Mouse (Mus musculus) CH12.LX (cell line): ENCODE measurements at regions not wholly inside any gene's neighbourhood (a gene's known extent, or its start where the extent isn't known, plus 50 kb on each side); places are given as distances from the start of the nearest gene placed in this dataset.

Experiments
- DNase-seq: peaks from one replicate; pipeline ENCODE4 v3.0.0-alpha.2; 2013; ENCODE audit errors: extremely low read depth
- H3K27ac ChIP-seq: 2 replicates; pipeline ENCODE4 v1.5.1; 2012; ENCODE audit warnings: low read depth, mild to moderate bottlenecking, control low read depth, moderate library complexity; ENCODE audit not compliant: insufficient read depth
- H3K27me3 ChIP-seq: replicated peaks from 2 replicates; pipeline ENCODE3; 2012; ENCODE audit warnings: inconsistent platforms
- H3K36me3 ChIP-seq, 2 experiments: replicated peaks in 1 of 2; 2 replicates each; pipeline versions ENCODE3 to v1.6.1; 2012; ENCODE audit warnings: inconsistent platforms in 1 of 2, low read length in 1 of 2, mild to moderate bottlenecking in 1 of 2, mixed read lengths in 1 of 2, moderate library complexity in 1 of 2; ENCODE audit not compliant: control insufficient read depth in 1 of 2, insufficient read depth in 1 of 2
- H3K4me1 ChIP-seq, 2 experiments: 2 replicates each; pipeline ENCODE4 v1.6.1; 2012; ENCODE audit warnings: inconsistent platforms in 1 of 2, moderate library complexity in 1 of 2; ENCODE audit not compliant: insufficient read depth in 2 of 2, control insufficient read depth in 1 of 2
- H3K4me2 ChIP-seq: 2 replicates; pipeline ENCODE4 v1.6.1; 2012; ENCODE audit warnings: low read depth, mild to moderate bottlenecking, control low read depth; ENCODE audit not compliant: poor library complexity, insufficient read depth, severe bottlenecking
- H3K4me3 ChIP-seq, 3 experiments: fragments of 150-350 bp in 1 of 3; sonication (generic) in 1 of 3; replicated peaks in 1 of 3; 2 replicates each; pipeline versions ENCODE3 to v1.5.1; 2011 to 2012; ENCODE audit warnings: low read depth in 2 of 3, low read length in 2 of 3, mild to moderate bottlenecking in 2 of 3, moderate library complexity in 2 of 3, control low read depth in 1 of 3, improper control_type of control experiment in 1 of 3, inconsistent platforms in 1 of 3, mixed read lengths in 1 of 3; ENCODE audit not compliant: poor library complexity in 1 of 3
- H3K79me2 ChIP-seq: replicated peaks from 2 replicates; pipeline ENCODE4 v1.6.1; 2012; ENCODE audit warnings: mild to moderate bottlenecking, moderate library complexity; ENCODE audit not compliant: control insufficient read depth, poor library complexity, insufficient read depth, severe bottlenecking; ENCODE audit errors: extremely low read depth
- H3K9ac ChIP-seq: 2 replicates; pipeline ENCODE4 v1.6.1; 2012; ENCODE audit warnings: low read depth, mild to moderate bottlenecking, control low read depth, moderate library complexity; ENCODE audit not compliant: insufficient read depth
- H3K9me3 ChIP-seq: replicated peaks from 2 replicates; pipeline ENCODE3; 2012; ENCODE audit warnings: low read length, inconsistent platforms, mixed read lengths
- CHD2 ChIP-seq: IDR thresholded peaks from 2 replicates; pipeline ENCODE4 v1.6.1; 2011; ENCODE audit warnings: low read length, improper control_type of control experiment
- CTCF ChIP-seq, 2 experiments: IDR thresholded peaks in 1 of 2; conservative IDR thresholded peaks in 1 of 2; 2 replicates each; pipeline ENCODE4 v1.5.1; 2011 to 2012; ENCODE audit warnings: low read depth in 2 of 2, low read length in 2 of 2, improper control_type of control experiment in 1 of 2, inconsistent platforms in 1 of 2, mild to moderate bottlenecking in 1 of 2, moderate library complexity in 1 of 2
- E2F4 ChIP-seq: IDR thresholded peaks from 2 replicates; pipeline ENCODE4 v1.6.1; 2011; ENCODE audit warnings: low read depth, low read length, improper control_type of control experiment; ENCODE audit not compliant: insufficient replicate concordance
- ELF1 ChIP-seq: IDR thresholded peaks from 2 replicates; pipeline ENCODE4 v1.6.1; 2014; ENCODE audit warnings: low read depth, mild to moderate bottlenecking, inconsistent platforms, low read length, improper control_type of control experiment
- EP300 ChIP-seq: IDR thresholded peaks from 2 replicates; pipeline ENCODE4 v1.6.1; 2011; ENCODE audit warnings: low read length, improper control_type of control experiment
- ETS1 ChIP-seq: conservative IDR thresholded peaks from 2 replicates; pipeline ENCODE4 v1.6.1; 2012; ENCODE audit warnings: low read depth, mild to moderate bottlenecking, inconsistent platforms, low read length, improper control_type of control experiment, moderate library complexity
- IRF4 ChIP-seq: IDR thresholded peaks from 2 replicates; pipeline ENCODE4 v1.6.1; 2014; ENCODE audit warnings: low read depth, mild to moderate bottlenecking, inconsistent platforms, low read length, improper control_type of control experiment
- JUN ChIP-seq: IDR thresholded peaks from 2 replicates; pipeline ENCODE4 v1.6.1; 2011; ENCODE audit warnings: low read depth, mild to moderate bottlenecking, low read length, improper control_type of control experiment, moderate library complexity; ENCODE audit not compliant: insufficient read depth
- JUND ChIP-seq: conservative IDR thresholded peaks from 2 replicates; pipeline ENCODE4 v1.6.1; 2011; ENCODE audit warnings: low read depth, low read length, improper control_type of control experiment
- MAFK ChIP-seq: IDR thresholded peaks from 2 replicates; pipeline ENCODE4 v1.6.1; 2011; ENCODE audit warnings: low read length, improper control_type of control experiment; ENCODE audit not compliant: insufficient replicate concordance
- MAX ChIP-seq: IDR thresholded peaks from 2 replicates; pipeline ENCODE4 v1.6.1; 2011; ENCODE audit warnings: low read length, improper control_type of control experiment
- MAZ ChIP-seq: IDR thresholded peaks from 2 replicates; pipeline ENCODE4 v1.6.1; 2012; ENCODE audit warnings: low read depth, mild to moderate bottlenecking, inconsistent platforms, low read length, improper control_type of control experiment, moderate library complexity
- MEF2A ChIP-seq: IDR thresholded peaks from 2 replicates; pipeline ENCODE4 v1.6.1; 2014; ENCODE audit warnings: low read depth, mild to moderate bottlenecking, inconsistent platforms, low read length, improper control_type of control experiment, borderline replicate concordance
- NRF1 ChIP-seq: IDR thresholded peaks from 2 replicates; pipeline ENCODE4 v1.6.1; 2014; ENCODE audit warnings: low read depth, mild to moderate bottlenecking, inconsistent platforms, low read length, improper control_type of control experiment, moderate library complexity
- PAX5 ChIP-seq: IDR thresholded peaks from 2 replicates; pipeline ENCODE4 v1.6.1; 2012; ENCODE audit warnings: low read length, inconsistent platforms, mixed read lengths
- POLR2A ChIP-seq: IDR thresholded peaks from 2 replicates; pipeline ENCODE4 v1.6.1; 2011; ENCODE audit warnings: low read depth, mild to moderate bottlenecking, improper control_type of control experiment, low read length
- POLR2AphosphoS2 ChIP-seq: IDR thresholded peaks from 2 replicates; pipeline ENCODE4 v1.6.1; 2011; ENCODE audit warnings: low read depth, low read length, improper control_type of control experiment
- RAD21 ChIP-seq: IDR thresholded peaks from 2 replicates; pipeline ENCODE4 v1.6.1; 2011; ENCODE audit warnings: low read depth, mild to moderate bottlenecking, low read length, improper control_type of control experiment, moderate library complexity
- RCOR1 ChIP-seq: conservative IDR thresholded peaks from 2 replicates; pipeline ENCODE4 v1.6.1; 2012; ENCODE audit warnings: low read depth, mild to moderate bottlenecking, inconsistent platforms, low read length, improper control_type of control experiment
- SMC3 ChIP-seq: IDR thresholded peaks from 2 replicates; pipeline ENCODE4 v1.6.1; 2011; ENCODE audit warnings: low read depth, low read length, improper control_type of control experiment
- TBP ChIP-seq: conservative IDR thresholded peaks from 2 replicates; pipeline ENCODE4 v1.6.1; 2011; ENCODE audit warnings: low read depth, low read length, improper control_type of control experiment
- TCF12 ChIP-seq: IDR thresholded peaks from 2 replicates; pipeline ENCODE4 v1.6.1; 2014; ENCODE audit warnings: low read depth, mild to moderate bottlenecking, inconsistent platforms, low read length, improper control_type of control experiment
- UBTF ChIP-seq: IDR thresholded peaks from 2 replicates; pipeline ENCODE4 v1.6.1; 2012; ENCODE audit warnings: low read depth, mild to moderate bottlenecking, inconsistent platforms, low read length, improper control_type of control experiment, moderate library complexity
- USF1 ChIP-seq: IDR thresholded peaks from 2 replicates; pipeline ENCODE4 v1.6.1; 2014; ENCODE audit warnings: low read depth, mild to moderate bottlenecking, inconsistent platforms, low read length, improper control_type of control experiment
- USF2 ChIP-seq: conservative IDR thresholded peaks from 2 replicates; pipeline ENCODE4 v1.6.1; 2011; ENCODE audit warnings: low read depth, low read length, improper control_type of control experiment
- ZC3H11A ChIP-seq: IDR thresholded peaks from 2 replicates; pipeline ENCODE4 v1.6.1; 2012; ENCODE audit warnings: low read depth, mild to moderate bottlenecking, inconsistent platforms, low read length, improper control_type of control experiment
- ZKSCAN1 ChIP-seq: IDR thresholded peaks from 2 replicates; pipeline ENCODE4 v1.6.1; 2012; ENCODE audit warnings: low read depth, inconsistent platforms, low read length, improper control_type of control experiment, borderline replicate concordance
- ZMIZ1 ChIP-seq: IDR thresholded peaks from 2 replicates; pipeline ENCODE4 v1.6.1; 2012; ENCODE audit warnings: low read depth, mild to moderate bottlenecking, inconsistent platforms, low read length, improper control_type of control experiment
- ZNF384 ChIP-seq: IDR thresholded peaks from 2 replicates; pipeline ENCODE4 v1.6.1; 2012; ENCODE audit warnings: low read depth, low read length, improper control_type of control experiment, inconsistent platforms
- dilution Hi-C: fragments of 300-500 bp; cut with MboI; formaldehyde crosslinking; loops from 2 replicates; pipeline ENCODE4 v1.14.3; 2020; ENCODE audit warnings: low sequenced_read_pairs; ENCODE audit not compliant: extremely low pct_unique_long_range_greater_than_20kb, extremely low pct_ligation_motif_present
- in situ Hi-C: fragments of 300-500 bp; cut with MboI; formaldehyde crosslinking; loops from 3 replicates; pipeline ENCODE4 v1.14.3; 2019; ENCODE audit warnings: low sequenced_read_pairs, low pct_ligation_motif_present, low pct_unique_long_range_greater_than_20kb, mixed read lengths

DNA sequence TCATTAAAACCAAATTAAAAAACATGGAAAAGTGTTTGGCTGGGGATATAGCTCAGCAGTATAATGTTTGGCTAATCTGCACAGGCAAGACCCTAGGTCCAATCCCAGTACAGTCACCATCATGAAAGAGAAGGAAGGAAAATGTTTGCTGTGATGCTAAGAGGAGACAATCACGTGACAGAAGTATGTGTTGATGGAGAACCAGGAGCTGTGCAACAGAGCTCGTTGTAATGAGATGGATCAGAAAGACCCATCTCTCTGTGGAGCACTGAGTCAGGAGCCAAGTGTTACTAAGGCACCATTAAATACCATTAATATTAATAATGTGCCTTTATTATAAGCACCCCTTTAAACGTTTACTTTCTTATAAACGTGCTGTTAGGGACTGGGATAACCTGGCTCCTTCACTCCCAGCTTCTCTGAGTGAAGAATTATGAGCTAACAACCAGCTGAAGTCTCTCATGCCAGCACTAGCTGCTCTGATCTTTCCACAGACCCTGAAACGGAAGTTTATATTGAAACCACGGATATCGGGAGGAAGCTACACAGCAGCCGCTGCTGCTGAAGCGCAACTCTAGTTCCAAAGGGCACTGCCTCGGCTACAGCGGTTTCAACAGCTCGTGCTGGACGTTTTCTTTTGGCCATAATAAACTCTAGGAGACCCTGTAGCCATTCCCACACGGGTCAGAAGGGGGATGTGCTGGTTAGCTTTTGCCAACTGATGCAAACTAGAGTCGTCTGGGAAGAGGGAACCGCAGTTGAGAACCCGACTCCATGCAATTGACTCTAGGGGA lies 167.7 kb downstream of the Tex36 start:
- Histone ChIP-seq H3K36me3 (no peaks in the 10 kb centered on the region), H3K4me2 (no peak overlapping the region), H3K27me3 (peaks cover 1% of the 10 kb centered on the region), H3K79me2 (no peaks in the 10 kb centered on the region), H3K9ac (no peak overlapping the region), H3K4me1 (peaks cover 3 to 27% of the 10 kb centered on the region in 2 experiments; a peak in 3 of 4 replicates), H3K27ac (no peak overlapping the region), H3K9me3 (peaks cover 7% of the 10 kb centered on the region), H3K4me3 (no peak overlapping the region)
- dilution Hi-C loops = no loop called here
- DNase-seq = no peak
- no peak for TF ChIP-seq RCOR1
- TF ChIP-seq IRF4 = no peak
- no peak for TF ChIP-seq TBP
- no peak for TF ChIP-seq CTCF (conservative IDR thresholded peaks at IDR 0.05 in 1 of 2, IDR thresholded peaks at IDR 0.05 in 1 of 2; ENCODE audit: low read depth in 2 of 2, low read length in 2 of 2)
- TF ChIP-seq USF2 = no peak
- no peak for TF ChIP-seq ZMIZ1
- TF ChIP-seq MEF2A = no peak
- no peak for TF ChIP-seq ZKSCAN1
- no peak for TF ChIP-seq PAX5
- TF ChIP-seq UBTF = no peak
- no peak for TF ChIP-seq MAZ
- TF ChIP-seq ZNF384 = no peak
- no peak for TF ChIP-seq POLR2A
- TF ChIP-seq MAX = no peak
- no peak for TF ChIP-seq RAD21
- TF ChIP-seq JUND = no peak
- TF ChIP-seq NRF1 = no peak
- in situ Hi-C loops = no loop called here

DNA sequence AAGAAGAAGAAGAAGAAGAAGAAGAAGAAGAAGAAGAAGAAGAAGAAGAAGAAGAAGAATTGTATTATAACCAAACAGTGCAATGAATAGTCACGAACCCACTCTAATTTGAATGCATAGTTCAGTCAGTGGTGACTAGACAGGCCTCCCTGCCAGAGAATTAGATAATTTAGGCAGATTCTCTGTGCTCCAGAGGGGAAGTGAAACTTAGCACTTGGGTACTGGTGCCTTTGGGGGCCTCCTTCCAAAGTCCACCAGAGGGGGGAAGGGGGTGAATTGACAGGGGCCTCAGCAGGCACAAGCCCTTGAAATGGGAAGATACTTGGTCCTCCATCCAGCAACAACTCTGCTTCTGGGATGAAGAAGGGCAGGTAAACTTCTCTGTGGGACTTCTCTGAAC lies 169.6 kb downstream of the Tex36 start:
- H3K4me3 ChIP-seq = no peak overlapping the region
- TF ChIP-seq TBP (no peak), RAD21 (no peak), MEF2A (no peak), POLR2AphosphoS2 (no peak), ZKSCAN1 (no peak), CHD2 (peak; percentile 48), ELF1 (no peak), TCF12 (no peak), RCOR1 (no peak), MAZ (0 out of 2 replicates have a peak, but pooled peaks have one; percentile 44), MAFK (no peak), IRF4 (peak; percentile 93), ZC3H11A (no peak), JUND (no peak), USF1 (no peak), EP300 (peak; percentile 81), SMC3 (no peak), JUN (no peak), E2F4 (no peak), ETS1 (peak; percentile 40; the same call in 1 of the 2 replicates)
- peaks cover 7% of the 10 kb centered on the region for H3K9me3 ChIP-seq
- H3K9ac ChIP-seq = no peak overlapping the region
- peaks cover 1% of the 10 kb centered on the region for H3K27me3 ChIP-seq
- no peak overlapping the region for H3K4me2 ChIP-seq
- peaks cover 3 to 27% of the 10 kb centered on the region in 2 experiments; a peak in 3 of 4 replicates for H3K4me1 ChIP-seq
- in situ Hi-C loops = no loop called here
- H3K27ac ChIP-seq = no peak overlapping the region
- dilution Hi-C loops = no loop called here
- H3K79me2 ChIP-seq = no peaks in the 10 kb centered on the region
- no peaks in the 10 kb centered on the region for H3K36me3 ChIP-seq
- peak; percentile 62 for DNase-seq
